Mouse (Mus musculus): ENCODE measurements around the gene Ccser2. TPM values are rescaled to one million over a fixed set of nuclear protein-coding genes. Genes with fewer than 3 reads are reported as not detected.
A peak's percentile ranks its signal among the peaks of the same experiment; 100 is the strongest.

Ccser2 gene
- polyA plus RNA-seq, 1 experiment: 60.5 TPM

DNA sequence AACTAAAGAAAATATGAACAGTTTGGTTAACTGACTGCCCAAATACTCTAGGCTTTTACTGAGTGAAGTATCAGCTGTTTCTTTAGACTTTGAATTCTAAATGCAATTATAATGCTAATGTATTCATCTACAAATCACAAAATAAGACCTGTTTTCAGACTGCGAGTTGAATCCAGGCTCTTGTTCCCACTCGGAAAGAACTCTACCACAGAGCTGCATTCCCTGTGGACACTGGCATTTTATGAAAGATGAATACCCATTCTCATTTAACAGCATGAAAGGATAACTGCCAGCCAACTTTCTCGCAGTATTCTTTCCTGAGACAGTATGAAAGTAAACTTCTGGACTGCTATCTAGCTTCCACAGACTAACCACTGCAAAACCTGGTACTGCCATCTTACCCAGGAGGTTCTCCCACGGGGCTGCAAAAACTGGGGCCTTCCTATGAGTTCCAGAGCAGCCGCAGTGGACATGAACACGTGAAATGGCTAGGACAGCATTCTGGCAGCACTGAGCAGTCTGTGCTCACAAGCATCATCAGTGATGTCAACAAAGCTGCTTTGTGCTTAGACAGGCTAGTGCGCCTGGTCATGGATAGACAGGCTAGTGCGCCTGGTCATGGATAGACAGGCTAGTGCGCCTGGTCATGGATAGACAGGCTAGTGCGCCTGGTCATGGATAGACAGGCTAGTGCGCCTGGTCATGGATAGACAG lies 62.6 kb downstream of the Ccser2 start:
- TF ChIP-seq POLR2A (IDR thresholded peaks at IDR 0.05; ENCODE audit: borderline replicate concordance, extremely low read depth, insufficient read depth, insufficient read length, poor library complexity, severe bottlenecking) (no peak), CTCF (IDR thresholded peaks at IDR 0.05; ENCODE audit: borderline replicate concordance, extremely low read depth, insufficient read depth, insufficient read length) (no peak)

DNA sequence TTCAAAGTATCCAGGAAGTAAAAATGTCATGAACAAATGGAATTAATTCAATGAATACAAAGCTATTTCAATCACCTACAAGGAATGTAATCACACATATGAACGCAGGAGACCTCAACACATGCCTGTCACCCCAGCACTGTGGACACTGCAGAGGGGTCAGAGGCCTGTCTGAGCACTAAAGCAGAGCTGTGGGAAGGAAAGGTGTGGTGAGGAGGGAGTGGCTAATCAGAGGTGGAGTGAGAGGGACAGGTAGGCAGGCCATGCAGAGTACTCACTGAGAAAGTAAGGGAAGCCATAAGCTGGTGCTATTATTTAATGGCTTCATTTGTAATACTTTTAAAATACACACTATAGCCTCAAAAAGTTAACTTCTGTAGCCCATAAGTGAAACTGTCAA lies 64.4 kb downstream of the Ccser2 start:
- DNase-seq (ENCODE audit: low read depth): no peak
- TF ChIP-seq CTCF (IDR thresholded peaks at IDR 0.05; ENCODE audit: borderline replicate concordance, extremely low read depth, insufficient read depth, insufficient read length) (no peak), POLR2A (IDR thresholded peaks at IDR 0.05; ENCODE audit: borderline replicate concordance, extremely low read depth, insufficient read depth, insufficient read length, poor library complexity, severe bottlenecking) (no peak)

More for the DNA sequence above, 62.6 kb downstream of the Ccser2 start:
- peak; percentile 47 for DNase-seq (ENCODE audit: low read depth)

GRCm38 (mm10) chr14:36900883-36901282 lies 67.7 kb downstream of the Ccser2 start:
- TF ChIP-seq POLR2A (IDR thresholded peaks at IDR 0.05; ENCODE audit: borderline replicate concordance, extremely low read depth, insufficient read depth, insufficient read length, poor library complexity, severe bottlenecking) (no peak), CTCF (IDR thresholded peaks at IDR 0.05; ENCODE audit: borderline replicate concordance, extremely low read depth, insufficient read depth, insufficient read length) (no peak)

GRCm38 (mm10) chr14:36894701-36895100 lies 73.9 kb downstream of the Ccser2 start:
- TF ChIP-seq POLR2A (IDR thresholded peaks at IDR 0.05; ENCODE audit: borderline replicate concordance, extremely low read depth, insufficient read depth, insufficient read length, poor library complexity, severe bottlenecking) (no peak), CTCF (IDR thresholded peaks at IDR 0.05; ENCODE audit: borderline replicate concordance, extremely low read depth, insufficient read depth, insufficient read length) (no peak)
- DNase-seq (ENCODE audit: low read depth): no peak

More at GRCm38 (mm10) chr14:36900883-36901282, 67.7 kb downstream of the Ccser2 start:
- DNase-seq (ENCODE audit: low read depth): no peak

DNA sequence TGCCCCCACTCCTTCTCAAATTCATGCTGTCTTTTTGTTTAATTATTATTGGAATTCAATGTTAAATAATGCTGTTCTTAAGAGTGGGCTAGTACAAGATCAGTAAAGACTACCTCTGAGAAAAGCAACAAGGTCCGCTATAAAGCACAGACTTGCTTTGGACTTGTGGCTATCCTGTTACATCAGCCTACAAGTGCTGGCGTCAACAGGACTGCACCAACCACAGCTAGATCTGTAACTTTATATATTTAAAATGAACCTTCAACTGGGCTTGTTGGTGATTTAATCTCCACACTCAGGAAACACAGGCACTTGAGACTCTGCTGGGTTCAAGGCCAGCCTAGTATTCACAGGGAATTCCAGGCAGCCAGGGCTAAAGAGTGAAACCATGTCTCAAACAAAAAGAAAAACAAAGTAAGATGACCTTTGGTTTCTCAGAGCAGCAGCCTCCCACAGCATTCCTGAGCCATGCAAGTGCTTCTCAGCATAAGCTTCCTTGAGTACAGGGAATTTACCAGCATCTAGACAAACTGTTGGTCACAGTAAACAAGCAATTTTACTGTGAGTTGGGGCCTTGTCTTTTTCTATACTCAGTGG lies 75.7 kb downstream of the Ccser2 start:
- TF ChIP-seq CTCF (IDR thresholded peaks at IDR 0.05; ENCODE audit: borderline replicate concordance, extremely low read depth, insufficient read depth, insufficient read length) (no peak), POLR2A (IDR thresholded peaks at IDR 0.05; ENCODE audit: borderline replicate concordance, extremely low read depth, insufficient read depth, insufficient read length, poor library complexity, severe bottlenecking) (no peak)

GRCm38 (mm10) chr14:36890130-36890529 lies 78.4 kb downstream of the Ccser2 start:
- TF ChIP-seq POLR2A (IDR thresholded peaks at IDR 0.05; ENCODE audit: borderline replicate concordance, extremely low read depth, insufficient read depth, insufficient read length, poor library complexity, severe bottlenecking) (no peak), CTCF (IDR thresholded peaks at IDR 0.05; ENCODE audit: borderline replicate concordance, extremely low read depth, insufficient read depth, insufficient read length) (no peak)
- DNase-seq (ENCODE audit: low read depth): no peak

More for the DNA sequence above, 75.7 kb downstream of the Ccser2 start:
- no peak for DNase-seq (ENCODE audit: low read depth)

- TF ChIP-seq CTCF (IDR thresholded peaks at IDR 0.05; ENCODE audit: borderline replicate concordance, extremely low read depth, insufficient read depth, insufficient read length): no peak
- no peak for TF ChIP-seq POLR2A (IDR thresholded peaks at IDR 0.05; ENCODE audit: borderline replicate concordance, extremely low read depth, insufficient read depth, insufficient read length, poor library complexity, severe bottlenecking)
- DNase-seq (ENCODE audit: low read depth): no peak
These were observed 82.9 kb downstream of the Ccser2 start for GRCm38 (mm10) chr14:36885680-36886079.

DNA sequence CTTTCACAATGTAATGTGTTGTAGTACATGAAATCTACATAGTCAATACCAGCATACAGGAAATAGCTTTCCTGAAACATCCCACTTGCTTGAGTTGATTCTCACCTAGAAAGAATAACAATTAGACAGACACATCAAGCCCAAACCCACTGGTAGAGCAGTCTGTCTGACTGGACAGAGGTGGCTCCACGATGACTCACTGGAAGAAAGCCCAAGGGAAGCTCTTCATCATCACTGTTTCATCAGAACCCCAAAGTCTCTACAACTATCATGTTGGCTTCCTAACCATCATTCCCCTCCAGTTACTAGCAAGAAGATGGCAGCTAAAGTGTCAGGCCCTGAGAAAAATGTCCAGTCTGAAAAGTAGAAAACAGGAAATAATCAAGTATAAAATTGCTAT lies 83.5 kb downstream of the Ccser2 start:
- TF ChIP-seq POLR2A (IDR thresholded peaks at IDR 0.05; ENCODE audit: borderline replicate concordance, extremely low read depth, insufficient read depth, insufficient read length, poor library complexity, severe bottlenecking) (no peak), CTCF (IDR thresholded peaks at IDR 0.05; ENCODE audit: borderline replicate concordance, extremely low read depth, insufficient read depth, insufficient read length) (no peak)
- DNase-seq (ENCODE audit: low read depth): no peak

DNA sequence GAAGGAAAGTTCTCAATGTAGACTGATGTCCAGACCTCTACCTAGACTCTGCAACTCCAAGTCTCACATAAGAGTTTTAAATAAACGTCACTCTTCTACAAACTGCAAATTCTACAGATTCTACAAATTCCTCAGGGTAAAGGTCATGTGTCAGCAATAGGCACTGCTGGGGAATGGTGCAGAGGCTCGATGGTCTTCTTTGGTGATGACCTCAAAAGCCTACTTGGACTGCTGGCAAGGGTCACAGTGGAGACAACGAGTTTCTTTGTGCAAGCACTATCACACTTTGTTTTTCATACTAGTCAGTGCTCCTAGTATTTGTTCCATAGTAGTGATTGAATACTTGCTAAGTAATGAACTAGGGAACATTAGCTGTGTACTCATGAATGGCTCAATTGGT lies 85.0 kb downstream of the Ccser2 start:
- no peak for DNase-seq (ENCODE audit: low read depth)
- no peak for TF ChIP-seq CTCF (IDR thresholded peaks at IDR 0.05; ENCODE audit: borderline replicate concordance, extremely low read depth, insufficient read depth, insufficient read length)
- TF ChIP-seq POLR2A (IDR thresholded peaks at IDR 0.05; ENCODE audit: borderline replicate concordance, extremely low read depth, insufficient read depth, insufficient read length, poor library complexity, severe bottlenecking): no peak

DNA sequence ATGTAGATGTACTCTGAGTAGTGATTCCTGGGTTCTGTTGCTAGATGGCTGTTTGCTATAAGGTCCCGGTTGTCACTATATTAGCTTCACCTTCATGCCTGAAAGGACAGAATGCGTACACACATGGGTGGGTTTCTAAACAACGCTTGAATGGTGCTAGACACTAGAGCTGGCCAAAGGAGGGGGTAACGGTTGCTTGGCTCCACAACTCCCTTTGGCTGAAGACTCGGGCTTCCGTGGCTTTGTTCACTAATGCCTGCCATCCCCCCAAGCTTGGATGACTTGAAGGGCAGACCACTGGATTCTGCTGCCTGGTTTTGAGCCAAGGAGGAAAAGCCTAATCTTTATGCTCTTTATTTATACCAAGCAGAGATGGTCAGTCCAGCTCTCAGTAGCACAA lies 98.3 kb downstream of the Ccser2 start:
- peak; percentile 75 for DNase-seq (ENCODE audit: low read depth)
- no peak for TF ChIP-seq POLR2A (IDR thresholded peaks at IDR 0.05; ENCODE audit: borderline replicate concordance, extremely low read depth, insufficient read depth, insufficient read length, poor library complexity, severe bottlenecking)
- TF ChIP-seq CTCF (IDR thresholded peaks at IDR 0.05; ENCODE audit: borderline replicate concordance, extremely low read depth, insufficient read depth, insufficient read length): no peak

GRCm38 (mm10) chr14:36868769-36869362 lies 99.7 kb downstream of the Ccser2 start:
- TF ChIP-seq CTCF (IDR thresholded peaks at IDR 0.05; ENCODE audit: borderline replicate concordance, extremely low read depth, insufficient read depth, insufficient read length) (no peak), POLR2A (IDR thresholded peaks at IDR 0.05; ENCODE audit: borderline replicate concordance, extremely low read depth, insufficient read depth, insufficient read length, poor library complexity, severe bottlenecking) (no peak)
- no peak for DNase-seq (ENCODE audit: low read depth)

Data from brain, embryonic 14.5 days (tissue).